Mouse (Mus musculus) MEL (cell line): ENCODE measurements at regions not wholly inside any gene's neighbourhood (a gene's known extent, or its start where the extent isn't known, plus 50 kb on each side); places are given as distances from the start of the nearest gene placed in this dataset.

Source experiments
- DNase-seq: peaks from one replicate; pipeline ENCODE4 v3.0.0; 2011; ENCODE audit warnings: low read depth, low spot score
- H3K27ac ChIP-seq: 2 replicates; pipeline ENCODE4 v1.5.1; 2012; ENCODE audit warnings: low read depth, mild to moderate bottlenecking, control low read depth, low read length, moderate library complexity; ENCODE audit not compliant: control insufficient read depth
- H3K27me3 ChIP-seq, 2 experiments: fragments of 150-350 bp in 1 of 2; sonication (generic) in 1 of 2; 2 replicates each; pipeline ENCODE4 v1.6.1; 2012; ENCODE audit warnings: low read length in 2 of 2, mild to moderate bottlenecking in 2 of 2, improper control_type of control experiment in 1 of 2, moderate library complexity in 1 of 2; ENCODE audit not compliant: insufficient read depth in 2 of 2, control insufficient read depth in 1 of 2
- H3K36me3 ChIP-seq, 2 experiments: 2 replicates each; pipeline ENCODE4 v1.6.1; 2012 to 2014; ENCODE audit warnings: low read length in 2 of 2, improper control_type of control experiment in 1 of 2, inconsistent platforms in 1 of 2, mild to moderate bottlenecking in 1 of 2; ENCODE audit not compliant: insufficient read depth in 2 of 2, control insufficient read depth in 1 of 2
- H3K4me1 ChIP-seq, 2 experiments: fragments of 150-350 bp in 1 of 2; sonication (generic) in 1 of 2; 2 replicates each; pipeline ENCODE4 v1.6.1; 2012; ENCODE audit warnings: low read length in 2 of 2, improper control_type of control experiment in 1 of 2, mild to moderate bottlenecking in 1 of 2; ENCODE audit not compliant: insufficient read depth in 2 of 2, control insufficient read depth in 1 of 2
- H3K4me3 ChIP-seq, 2 experiments: fragments of 150-350 bp in 1 of 2; sonication (generic) in 1 of 2; 2 replicates each; pipeline ENCODE4 v1.5.1; 2012; ENCODE audit warnings: low read depth in 2 of 2, low read length in 2 of 2, mild to moderate bottlenecking in 2 of 2, moderate library complexity in 2 of 2, control low read depth in 1 of 2, improper control_type of control experiment in 1 of 2; ENCODE audit not compliant: control insufficient read depth in 1 of 2, insufficient read depth in 1 of 2
- H3K79me2 ChIP-seq: 2 replicates; pipeline ENCODE4 v1.6.1; 2012; ENCODE audit warnings: mild to moderate bottlenecking, low read length, moderate library complexity; ENCODE audit not compliant: control insufficient read depth, poor library complexity, insufficient read depth
- H3K9ac ChIP-seq: 2 replicates; pipeline ENCODE4 v1.6.1; 2012; ENCODE audit warnings: low read depth, mild to moderate bottlenecking, control low read depth, low read length, moderate library complexity; ENCODE audit not compliant: control insufficient read depth, poor library complexity, severe bottlenecking
- H3K9me3 ChIP-seq: fragments of 150-350 bp; sonication (generic); replicated peaks from 2 replicates; pipeline ENCODE4 v1.6.1; 2012; ENCODE audit warnings: mild to moderate bottlenecking, low read length, improper control_type of control experiment, moderate library complexity; ENCODE audit not compliant: insufficient read depth
- BHLHE40 ChIP-seq: IDR thresholded peaks from 2 replicates; pipeline ENCODE4 v1.6.1; 2012; ENCODE audit warnings: low read depth, mild to moderate bottlenecking, inconsistent platforms, low read length, improper control_type of control experiment, borderline replicate concordance
- E2F4 ChIP-seq: IDR thresholded peaks from 2 replicates; pipeline ENCODE4 v1.6.1; 2011; ENCODE audit warnings: low read depth, low read length, improper control_type of control experiment, borderline replicate concordance
- ELF1 ChIP-seq: IDR thresholded peaks from 2 replicates; pipeline ENCODE4 v1.6.1; 2014; ENCODE audit warnings: low read depth, mild to moderate bottlenecking, inconsistent platforms, low read length, improper control_type of control experiment, moderate library complexity
- EP300 ChIP-seq, 2 experiments: IDR thresholded peaks; 2 replicates each; pipeline ENCODE4 v1.6.1; 2011; ENCODE audit warnings: improper control_type of control experiment in 2 of 2, low read length in 2 of 2, low read depth in 1 of 2, mild to moderate bottlenecking in 1 of 2
- ETS1 ChIP-seq: IDR thresholded peaks from 2 replicates; pipeline ENCODE4 v1.6.1; 2012; ENCODE audit warnings: low read depth, mild to moderate bottlenecking, inconsistent platforms, low read length, improper control_type of control experiment, moderate library complexity
- GABPA ChIP-seq: IDR thresholded peaks from 2 replicates; pipeline ENCODE4 v1.6.1; 2012; ENCODE audit warnings: low read depth, mild to moderate bottlenecking, inconsistent platforms, low read length, improper control_type of control experiment, moderate library complexity
- GATA1 ChIP-seq: IDR thresholded peaks from 2 replicates; pipeline ENCODE4 v1.6.1; 2011; ENCODE audit warnings: low read depth, low read length, improper control_type of control experiment
- HCFC1 ChIP-seq: IDR thresholded peaks from 2 replicates; pipeline ENCODE4 v1.6.1; 2012; ENCODE audit warnings: low read depth, mild to moderate bottlenecking, inconsistent platforms, low read length, improper control_type of control experiment, moderate library complexity
- KAT2A ChIP-seq: conservative IDR thresholded peaks from 2 replicates; pipeline ENCODE4 v1.6.1; 2012; ENCODE audit warnings: low read depth, low read length, improper control_type of control experiment, inconsistent platforms
- MAFK ChIP-seq: IDR thresholded peaks from 2 replicates; pipeline ENCODE4 v1.6.1; 2011; ENCODE audit warnings: low read depth, mild to moderate bottlenecking, low read length, improper control_type of control experiment, borderline replicate concordance
- MAX ChIP-seq: IDR thresholded peaks from 2 replicates; pipeline ENCODE4 v1.6.1; 2011; ENCODE audit warnings: low read length, improper control_type of control experiment
- MEF2A ChIP-seq: IDR thresholded peaks from 2 replicates; pipeline ENCODE4 v1.6.1; 2014; ENCODE audit warnings: low read depth, mild to moderate bottlenecking, inconsistent platforms, low read length, improper control_type of control experiment; ENCODE audit not compliant: poor library complexity, insufficient replicate concordance, severe bottlenecking; ENCODE audit errors: extremely low read depth
- MXI1 ChIP-seq: IDR thresholded peaks from 2 replicates; pipeline ENCODE4 v1.6.1; 2011; ENCODE audit warnings: mild to moderate bottlenecking, low read depth, low read length, improper control_type of control experiment
- MYB ChIP-seq: IDR thresholded peaks from 2 replicates; pipeline ENCODE4 v1.6.1; 2011; ENCODE audit warnings: mild to moderate bottlenecking, low read depth, low read length, improper control_type of control experiment
- MYC ChIP-seq: IDR thresholded peaks from 2 replicates; pipeline ENCODE4 v1.6.1; 2011; ENCODE audit warnings: low read depth, mild to moderate bottlenecking, low read length, improper control_type of control experiment, moderate library complexity
- NELFE ChIP-seq: IDR thresholded peaks from 2 replicates; pipeline ENCODE4 v1.6.1; 2011; ENCODE audit warnings: low read depth, low read length, improper control_type of control experiment
- POLR2A ChIP-seq, 2 experiments: IDR thresholded peaks; 2 replicates each; pipeline ENCODE4 v1.6.1; 2011 to 2012; ENCODE audit warnings: low read length in 2 of 2, mild to moderate bottlenecking in 2 of 2, control low read depth in 1 of 2, improper control_type of control experiment in 1 of 2, low read depth in 1 of 2, moderate library complexity in 1 of 2; ENCODE audit not compliant: control insufficient read depth in 1 of 2, insufficient read depth in 1 of 2, poor library complexity in 1 of 2
- POLR2AphosphoS2 ChIP-seq: IDR thresholded peaks from 2 replicates; pipeline ENCODE4 v1.6.1; 2011; ENCODE audit warnings: low read length, improper control_type of control experiment
- RAD21 ChIP-seq: IDR thresholded peaks from 2 replicates; pipeline ENCODE4 v1.6.1; 2011; ENCODE audit warnings: mild to moderate bottlenecking, low read depth, low read length, improper control_type of control experiment
- RCOR1 ChIP-seq: IDR thresholded peaks from 2 replicates; pipeline ENCODE4 v1.6.1; 2012; ENCODE audit warnings: low read depth, mild to moderate bottlenecking, inconsistent platforms, low read length, improper control_type of control experiment
- SMC3 ChIP-seq: IDR thresholded peaks from 2 replicates; pipeline ENCODE4 v1.6.1; 2011; ENCODE audit warnings: low read depth, low read length, improper control_type of control experiment
- TAL1 ChIP-seq: IDR thresholded peaks from 2 replicates; pipeline ENCODE4 v1.6.1; 2012; ENCODE audit warnings: mild to moderate bottlenecking, inconsistent platforms, low read length, moderate library complexity, mixed read lengths
- TCF12 ChIP-seq: IDR thresholded peaks from 2 replicates; pipeline ENCODE4 v1.6.1; 2014; ENCODE audit warnings: low read depth, mild to moderate bottlenecking, inconsistent platforms, low read length, improper control_type of control experiment, moderate library complexity
- UBTF ChIP-seq: IDR thresholded peaks from 2 replicates; pipeline ENCODE4 v1.6.1; 2012; ENCODE audit warnings: low read depth, mild to moderate bottlenecking, inconsistent platforms, low read length, improper control_type of control experiment, moderate library complexity, borderline replicate concordance; ENCODE audit not compliant: insufficient read depth
- USF2 ChIP-seq, 2 experiments: IDR thresholded peaks; 2 replicates each; pipeline ENCODE4 v1.6.1; 2011 to 2012; ENCODE audit warnings: improper control_type of control experiment in 2 of 2, low read length in 2 of 2, borderline replicate concordance in 1 of 2, inconsistent platforms in 1 of 2, low read depth in 1 of 2, mild to moderate bottlenecking in 1 of 2; ENCODE audit not compliant: insufficient read depth in 1 of 2
- ZC3H11A ChIP-seq: IDR thresholded peaks from 2 replicates; pipeline ENCODE4 v1.6.1; 2012; ENCODE audit warnings: low read depth, mild to moderate bottlenecking, inconsistent platforms, low read length, improper control_type of control experiment
- ZKSCAN1 ChIP-seq: IDR thresholded peaks from 2 replicates; pipeline ENCODE4 v1.6.1; 2012; ENCODE audit warnings: low read depth, mild to moderate bottlenecking, inconsistent platforms, low read length, improper control_type of control experiment, moderate library complexity
- ZMIZ1 ChIP-seq: IDR thresholded peaks from 2 replicates; pipeline ENCODE4 v1.6.1; 2012; ENCODE audit warnings: low read depth, mild to moderate bottlenecking, inconsistent platforms, low read length, improper control_type of control experiment, moderate library complexity
- ZNF384 ChIP-seq: IDR thresholded peaks from 2 replicates; pipeline ENCODE4 v1.6.1; 2012; ENCODE audit warnings: low read depth, mild to moderate bottlenecking, inconsistent platforms, low read length, improper control_type of control experiment

DNA sequence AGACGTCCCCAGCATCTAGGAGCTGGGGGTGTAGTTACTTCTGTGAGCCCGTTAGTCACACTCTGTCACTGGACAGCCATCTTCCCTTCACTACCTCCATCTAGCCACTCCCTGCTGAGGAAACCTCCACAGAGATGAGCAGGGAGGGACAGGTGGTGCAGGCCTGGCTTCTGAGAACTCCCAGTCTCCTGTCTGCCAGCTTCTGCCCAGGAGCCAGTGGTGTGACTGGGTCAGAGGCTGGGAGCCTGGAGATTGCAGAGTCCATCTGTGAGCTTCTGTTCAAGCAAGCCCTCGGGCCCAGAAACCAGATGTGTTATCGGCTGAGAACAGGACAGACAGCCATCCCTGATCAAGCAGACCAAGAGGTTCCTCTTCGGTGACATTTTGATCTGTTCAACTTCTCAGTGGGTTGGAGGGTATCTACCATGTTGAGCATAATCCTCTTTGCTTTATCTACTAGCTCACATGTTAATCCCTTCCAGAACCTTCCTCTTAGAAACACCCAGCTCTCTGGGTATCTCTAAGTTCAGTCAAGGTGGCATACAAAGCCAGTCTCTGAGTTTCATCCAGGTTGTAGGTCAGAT, 100.3 kb upstream of the Tle3 start:
- Histone ChIP-seq H3K4me3 (no peak overlapping the region), H3K4me1 (peaks cover 2 to 19% of the 10 kb centered on the region in 2 experiments; a peak in 3 of 4 replicates), H3K27ac (no peak overlapping the region), H3K9me3 (no peaks in the 10 kb centered on the region), H3K79me2 (no peaks in the 10 kb centered on the region), H3K36me3 (peaks cover 0 to 7% of the 10 kb centered on the region in 2 experiments; a peak in 2 of 4 replicates), H3K9ac (no peak overlapping the region), H3K27me3 (no peaks in the 10 kb centered on the region)
- DNase-seq: peak; percentile 59
- TF ChIP-seq ZKSCAN1 (no peak), MYB (no peak), TCF12 (peak; percentile 83; the same call in 1 of the 2 replicates), ETS1 (no peak), ELF1 (no peak), BHLHE40 (no peak), SMC3 (no peak), POLR2A (IDR thresholded peaks at IDR 0.05; ENCODE audit: control insufficient read depth in 1 of 2, insufficient read depth in 1 of 2, low read depth in 1 of 2, low read length in 2 of 2, poor library complexity in 1 of 2) (no peak), GABPA (no peak), ZMIZ1 (no peak), KAT2A (no peak), E2F4 (no peak), ZNF384 (no peak), MYC (no peak), GATA1 (peak; percentile 63), USF2 (IDR thresholded peaks at IDR 0.05; ENCODE audit: borderline replicate concordance in 1 of 2, insufficient read depth in 1 of 2, low read depth in 1 of 2, low read length in 2 of 2) (no peak), MXI1 (no peak), RAD21 (no peak), HCFC1 (no peak), MAX (no peak), RCOR1 (no peak), ZC3H11A (no peak), NELFE (no peak), MEF2A (no peak), TAL1 (peak; percentile 77), EP300 (IDR thresholded peaks at IDR 0.05; ENCODE audit: low read depth in 1 of 2, low read length in 2 of 2) (peak; percentile 42 to 64; a peak in 3 of 4 replicates), MAFK (no peak), UBTF (no peak), POLR2AphosphoS2 (no peak)
